Mouse (Mus musculus) C2C12 (cell line): Measurements from ENCODE around the gene Rgs2.

Experiments
- CTCF ChIP-seq: IDR thresholded peaks from one replicate; pipeline ENCODE4 v1.5.1; 2011; ENCODE audit not compliant: control insufficient read depth, insufficient read depth, insufficient read length
- USF1 ChIP-seq: IDR thresholded peaks from one replicate; pipeline ENCODE4 v1.6.1; 2011; ENCODE audit warnings: low read depth, mild to moderate bottlenecking, control low read depth, moderate library complexity

GRCm38 (mm10) chr1:143989773-143990172 lies 14.2 kb downstream of the Rgs2 start:
- TF ChIP-seq USF1 (no peak), CTCF (no peak)
